Mouse (Mus musculus) retina, postnatal 7 days (tissue): ENCODE measurements around the gene Cops2.

ENCODE experiments used
- DNase-seq: peaks from one replicate; pipeline ENCODE4 v3.0.0-alpha.2; 2012; ENCODE audit warnings: low read depth, low spot score

Gene Cops2

GRCm38 (mm10) chr2:125858521-125859280 is at the start of gene Cops2, which contains the start of gene Galk2:
Gene Cops2 (minus strand): TSS chr2:125859139.
Gene Galk2 (plus strand): TSS chr2:125859109.
- peak; percentile 95 for DNase-seq

- no peak for DNase-seq
Observed at GRCm38 (mm10) chr2:125907580-125908255, 48.8 kb upstream of the Cops2 start.

GRCm38 (mm10) chr2:125906407-125907066 is 47.6 kb upstream of the Cops2 start:
- DNase-seq: no peak

- DNase-seq: no peak
Observed at GRCm38 (mm10) chr2:125901426-125901825, 42.5 kb upstream of the Cops2 start.

- no peak for DNase-seq
Observed at GRCm38 (mm10) chr2:125900797-125901410, 42.0 kb upstream of the Cops2 start.

- no peak for DNase-seq
Observed at GRCm38 (mm10) chr2:125896355-125896754, 37.4 kb upstream of the Cops2 start.

- DNase-seq: no peak
Observed at GRCm38 (mm10) chr2:125895099-125895498, 36.2 kb upstream of the Cops2 start.

GRCm38 (mm10) chr2:125893096-125893495 is 34.2 kb upstream of the Cops2 start:
- peak; percentile 8 for DNase-seq

- no peak for DNase-seq
Observed at GRCm38 (mm10) chr2:125885891-125886576, 27.1 kb upstream of the Cops2 start.

GRCm38 (mm10) chr2:125870159-125870558 is 11.2 kb upstream of the Cops2 start:
- DNase-seq: no peak

- no peak for DNase-seq
Observed at GRCm38 (mm10) chr2:125868301-125868700, 9.4 kb upstream of the Cops2 start.

GRCm38 (mm10) chr2:125866058-125866740 is 7.3 kb upstream of the Cops2 start:
- peak; percentile 53 for DNase-seq

- no peak for DNase-seq
Observed at GRCm38 (mm10) chr2:125865585-125865984, 6.6 kb upstream of the Cops2 start.

GRCm38 (mm10) chr2:125864551-125864950 is 5.6 kb upstream of the Cops2 start:
- no peak for DNase-seq

GRCm38 (mm10) chr2:125863799-125864198 is 4.9 kb upstream of the Cops2 start:
- DNase-seq: no peak

GRCm38 (mm10) chr2:125857707-125858106 is 1.2 kb downstream of the Cops2 start:
- DNase-seq: no peak

- no peak for DNase-seq
Observed at GRCm38 (mm10) chr2:125851237-125851636, 7.7 kb downstream of the Cops2 start.

GRCm38 (mm10) chr2:125838708-125839284 is 20.1 kb downstream of the Cops2 start:
- DNase-seq: no peak

- DNase-seq: no peak
Observed at GRCm38 (mm10) chr2:125838091-125838490, 20.8 kb downstream of the Cops2 start.

- no peak for DNase-seq
Observed at GRCm38 (mm10) chr2:125829924-125830323, 29.0 kb downstream of the Cops2 start.
